Mouse (Mus musculus) spleen, postnatal 36 days (tissue): ENCODE data around the gene Tbc1d14.
A peak's percentile ranks its signal among the peaks of the same experiment; 100 is the strongest.

Source experiments
- DNase-seq, 2 experiments: peaks; one replicate each; pipeline ENCODE4 v3.0.0; 2022; ENCODE audit warnings: low spot score in 2 of 2, mixed read lengths in 1 of 2

Tbc1d14 gene

DNA sequence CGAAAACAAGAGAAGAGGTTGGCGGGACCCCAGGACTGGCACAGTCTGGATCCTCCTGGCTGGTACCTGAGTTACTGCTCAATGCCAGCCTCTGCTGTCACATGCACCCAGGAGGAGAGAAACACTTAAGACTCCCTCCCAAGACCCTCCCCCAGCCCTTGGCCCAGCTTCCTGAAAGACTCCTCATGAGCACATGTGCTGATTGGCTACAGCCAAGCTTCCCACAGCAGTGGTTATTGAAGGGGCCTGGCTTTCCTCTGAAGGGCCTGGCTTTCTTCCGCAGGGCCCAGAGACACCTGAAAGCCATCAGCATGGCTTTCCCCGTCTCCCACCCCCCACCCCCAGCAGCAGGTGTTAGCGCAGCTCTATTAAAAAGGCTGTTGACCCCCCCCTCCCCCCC, at the start of gene Tbc1d14:
Gene Tbc1d14 (minus strand): TSS at position 101 of the 400 bp plus-strand sequence.
- DNase-seq: no peak

DNA sequence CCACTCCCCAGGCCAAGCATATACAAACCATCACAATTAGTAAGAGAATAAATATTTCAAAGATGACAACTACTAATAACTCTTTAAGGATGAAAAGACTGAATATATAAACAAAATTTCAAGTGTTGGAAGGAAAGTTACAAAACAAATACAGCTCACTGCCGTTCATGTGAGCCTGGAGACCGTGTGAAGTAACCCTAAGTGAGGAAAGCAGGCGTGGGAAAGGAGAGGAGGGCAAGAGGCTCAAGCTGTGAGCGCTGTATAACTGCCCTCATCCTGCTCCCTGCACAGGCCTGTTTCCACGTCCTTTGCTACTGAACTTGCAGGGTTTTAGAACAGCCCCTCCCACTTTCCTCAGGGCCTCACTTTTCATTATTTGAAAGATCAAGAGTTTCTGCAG, 32.5 kb upstream of the Tbc1d14 start:
- no peak for DNase-seq

DNA sequence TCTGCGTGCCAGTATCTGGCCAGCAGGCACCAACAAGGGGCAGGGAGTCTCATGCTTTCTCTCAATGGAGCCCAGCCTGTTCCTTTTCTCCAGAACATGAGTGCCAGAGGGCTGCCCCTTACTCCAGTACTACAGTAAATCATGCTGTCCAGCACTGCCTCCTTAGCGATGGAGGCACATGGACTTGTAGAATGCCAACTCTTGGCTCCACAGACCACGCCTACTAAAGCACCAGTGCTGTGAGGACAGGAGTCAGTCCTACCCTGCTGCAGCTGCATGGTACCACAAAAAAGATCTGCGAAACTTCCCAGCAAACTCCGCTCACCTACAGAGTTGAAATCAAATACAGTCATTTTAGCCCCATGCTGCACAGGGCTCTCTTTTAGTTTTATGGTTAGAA, 30.6 kb upstream of the Tbc1d14 start:
- DNase-seq: peak in 1 of 2 experiments; percentile 54

DNA sequence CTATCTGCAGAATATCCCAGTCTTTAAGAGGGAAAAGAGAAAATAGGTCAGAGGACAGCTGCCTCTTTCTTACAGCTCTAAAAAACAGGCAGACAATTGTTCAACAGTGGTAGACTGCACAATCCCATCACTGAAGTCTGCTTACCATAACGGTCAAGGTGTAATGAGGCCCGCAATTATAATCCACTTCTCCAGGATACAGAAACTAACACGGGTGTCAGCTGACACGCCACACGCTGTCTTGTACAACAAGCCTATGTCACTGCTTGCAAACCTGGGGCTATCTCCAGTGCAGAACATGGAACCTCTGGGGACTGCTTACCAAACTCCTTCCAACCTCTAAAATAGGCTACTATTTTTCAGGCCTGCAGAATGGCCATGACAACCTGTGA, 28.0 kb upstream of the Tbc1d14 start:
- DNase-seq: peak in 1 of 2 experiments; percentile 11

DNA sequence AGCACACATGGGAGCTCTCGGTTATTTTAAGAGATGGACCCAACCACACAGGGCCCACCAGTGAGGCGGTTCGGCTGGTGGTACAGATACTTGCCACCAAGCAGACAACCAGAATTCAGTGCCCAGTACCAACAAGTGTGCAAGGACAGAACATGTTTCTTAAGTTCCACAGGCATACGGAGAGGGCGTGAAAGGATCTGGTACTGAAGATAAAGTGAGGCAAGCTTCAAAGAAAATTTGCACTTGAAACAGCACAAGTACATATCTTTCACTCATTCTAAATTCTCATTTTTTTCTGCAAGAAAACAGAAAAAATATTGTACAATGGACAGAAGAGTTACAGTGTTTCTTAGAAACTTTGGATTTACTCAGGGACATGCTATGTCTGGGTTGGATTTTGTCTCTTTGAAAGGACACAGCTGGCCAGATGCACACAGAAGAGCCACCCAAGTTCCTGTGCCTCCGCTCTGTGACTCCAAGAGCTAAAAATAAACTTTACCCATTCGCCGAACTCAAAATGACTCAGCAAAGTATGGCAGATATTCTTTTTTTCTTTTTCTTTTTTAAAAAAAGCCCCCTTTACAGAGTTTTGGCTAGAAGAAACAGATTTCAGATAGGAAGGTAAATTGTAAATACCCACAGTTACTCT, 27.5 kb upstream of the Tbc1d14 start:
- DNase-seq: peak in 1 of 2 experiments; percentile 57

DNA sequence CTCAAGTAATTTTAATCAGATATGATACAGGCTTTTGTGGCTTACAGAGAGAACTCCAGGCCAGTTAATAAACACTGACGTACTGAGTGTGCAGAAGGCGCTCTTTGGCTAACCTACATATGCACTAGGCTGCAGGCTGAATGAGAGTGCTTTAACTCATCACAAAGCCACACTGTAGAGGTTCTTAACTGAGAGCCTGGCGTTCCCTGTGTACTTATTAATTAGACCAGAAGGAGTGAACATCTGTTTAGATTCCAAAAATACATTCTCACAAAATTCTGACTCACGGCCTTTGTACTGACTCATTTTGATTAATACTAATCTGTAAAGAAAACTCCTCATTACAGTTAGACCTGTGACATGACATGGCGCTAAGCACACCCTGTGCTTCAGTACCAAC, 25.8 kb upstream of the Tbc1d14 start:
- no peak for DNase-seq

DNA sequence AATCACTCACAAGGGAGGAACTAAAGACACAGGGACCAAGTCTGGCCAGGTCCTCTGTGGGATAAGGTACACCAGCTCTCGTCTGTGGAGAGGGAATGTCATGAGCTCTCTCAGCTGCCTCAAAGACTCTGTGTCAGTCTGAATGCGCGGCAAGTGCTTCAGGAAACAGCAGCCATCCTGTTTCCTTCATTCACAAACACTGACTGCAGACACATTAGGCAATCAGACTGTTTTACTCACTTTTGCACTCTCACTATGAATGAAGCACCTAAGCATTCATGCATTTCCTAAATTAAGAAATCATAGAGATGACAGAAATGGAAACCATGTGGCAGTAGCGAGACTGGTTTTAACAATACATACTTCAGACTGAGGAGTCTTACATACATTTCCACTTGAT, 25.3 kb upstream of the Tbc1d14 start:
- DNase-seq: no peak

DNA sequence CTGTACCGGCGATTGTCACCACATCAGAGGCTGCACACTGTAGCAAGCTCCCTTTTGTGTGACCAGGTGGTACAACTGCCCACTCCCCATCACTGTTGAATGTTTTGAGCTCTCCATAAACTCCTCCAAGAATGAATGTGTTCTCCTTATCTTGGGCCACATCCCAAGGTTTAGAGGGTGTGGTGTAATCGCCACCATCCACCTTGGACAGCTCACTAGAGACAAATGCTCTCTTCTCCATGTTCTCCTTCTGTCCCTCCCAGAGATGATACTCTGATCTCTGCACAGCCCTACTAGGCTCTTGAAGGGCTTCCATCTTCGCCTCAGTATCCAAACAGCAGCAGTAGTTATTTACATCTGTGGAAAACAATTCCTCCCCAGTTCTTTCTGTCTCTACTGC, 21.0 kb upstream of the Tbc1d14 start:
- peak in 1 of 2 experiments; percentile 26 for DNase-seq

DNA sequence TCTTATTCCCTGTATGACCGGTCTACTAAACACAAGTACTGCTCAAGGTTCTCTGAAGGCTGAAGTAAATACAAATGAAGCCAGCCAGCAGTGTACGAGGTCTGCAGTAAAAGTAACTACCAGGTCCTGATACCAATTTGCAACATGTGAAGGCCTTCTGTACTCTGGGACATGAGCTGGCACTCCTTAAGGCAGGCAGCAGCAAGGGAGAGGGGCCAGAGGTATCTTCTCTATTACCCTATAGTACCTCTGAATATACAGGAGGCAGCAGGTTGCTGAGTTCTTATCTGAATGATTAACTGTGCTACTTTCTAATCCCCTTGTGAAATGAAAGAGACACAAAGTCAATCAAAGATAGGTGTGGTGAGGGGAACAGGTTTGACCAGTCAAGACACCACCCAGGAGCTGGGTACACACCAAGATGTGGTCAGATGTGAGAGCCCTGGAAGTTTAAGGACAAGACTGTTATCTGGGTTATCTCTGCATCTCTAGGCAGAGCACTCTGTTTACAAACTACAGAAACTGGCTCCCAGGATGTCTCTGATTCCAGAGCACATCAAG, 15.9 kb upstream of the Tbc1d14 start:
- DNase-seq: no peak

DNA sequence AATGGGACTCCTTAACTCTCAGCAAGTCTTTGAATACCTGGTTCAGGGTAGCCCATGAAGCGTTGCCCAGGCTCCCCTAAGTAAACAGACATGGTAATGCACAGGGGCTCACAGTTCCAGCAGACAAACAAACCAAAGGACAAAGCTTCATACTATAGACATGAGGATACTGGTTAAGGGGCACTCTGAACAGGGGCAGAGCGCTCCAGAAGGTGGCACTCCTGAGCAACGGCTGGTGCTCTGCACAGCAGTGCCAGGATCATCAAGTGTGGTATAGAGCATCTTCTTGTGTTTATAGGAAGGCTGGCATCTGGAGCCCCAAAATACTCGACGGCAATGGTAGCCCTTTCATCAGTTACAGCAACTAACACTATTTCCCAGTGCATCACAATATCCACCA, 10.0 kb upstream of the Tbc1d14 start:
- peak; percentile 32 to 40 for DNase-seq

DNA sequence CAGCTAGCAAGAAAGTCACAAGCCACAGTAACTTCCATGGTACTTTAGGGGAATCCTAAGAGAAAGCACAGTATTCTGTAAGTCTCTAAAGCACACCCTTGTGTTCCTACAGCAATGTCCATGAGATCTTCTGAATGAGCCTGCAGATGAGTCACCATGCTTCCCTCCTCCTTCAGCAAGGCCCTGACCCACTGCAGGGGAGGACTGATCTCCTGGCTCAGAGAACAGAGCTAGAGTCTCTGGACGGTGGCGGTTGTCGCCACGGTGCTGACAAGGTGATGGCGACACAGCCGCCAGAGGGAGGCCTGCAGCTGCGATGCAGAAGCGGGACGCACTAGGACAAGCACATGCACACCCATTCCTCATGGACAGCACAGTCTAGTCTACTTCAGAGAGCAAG, 9.0 kb upstream of the Tbc1d14 start:
- no peak for DNase-seq

DNA sequence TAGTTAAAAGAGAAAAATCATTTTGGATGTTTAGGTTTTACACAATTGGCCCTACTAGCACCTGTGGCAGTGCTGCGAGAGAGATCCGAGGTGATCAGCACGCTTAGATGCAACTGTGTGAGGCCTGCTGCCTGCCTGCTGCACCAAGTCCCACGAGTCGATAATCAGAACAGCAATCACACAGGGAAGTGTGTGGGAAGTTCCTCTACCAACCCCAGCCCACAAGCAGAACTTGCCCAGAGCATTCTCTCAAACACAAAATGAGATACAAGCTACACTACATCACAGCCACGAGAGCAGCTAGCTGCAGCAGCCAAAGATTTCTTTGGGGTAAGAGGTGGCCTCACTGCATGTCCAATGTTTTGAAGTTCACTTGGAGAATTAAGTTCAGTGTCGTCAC, 8.4 kb upstream of the Tbc1d14 start:
- DNase-seq: no peak

DNA sequence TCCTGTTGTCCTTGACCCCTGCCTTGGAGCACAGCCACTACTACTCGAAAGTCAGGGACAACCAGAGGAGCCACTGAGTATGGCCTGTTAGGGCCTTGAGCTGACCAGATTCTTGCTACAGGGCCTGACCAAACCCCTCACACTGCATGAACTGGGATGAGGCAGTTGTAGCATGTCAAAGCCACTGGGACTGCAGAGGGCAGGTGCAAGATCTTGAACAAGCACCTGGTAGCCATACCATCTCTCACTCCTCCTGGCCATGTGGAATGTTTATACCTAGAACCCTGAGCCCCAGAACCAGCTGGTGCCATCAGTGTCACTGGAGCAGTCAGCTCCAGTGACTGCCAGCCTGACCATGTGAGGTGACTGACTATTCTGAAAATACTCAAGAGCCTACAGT, 5.8 kb upstream of the Tbc1d14 start:
- DNase-seq: no peak

DNA sequence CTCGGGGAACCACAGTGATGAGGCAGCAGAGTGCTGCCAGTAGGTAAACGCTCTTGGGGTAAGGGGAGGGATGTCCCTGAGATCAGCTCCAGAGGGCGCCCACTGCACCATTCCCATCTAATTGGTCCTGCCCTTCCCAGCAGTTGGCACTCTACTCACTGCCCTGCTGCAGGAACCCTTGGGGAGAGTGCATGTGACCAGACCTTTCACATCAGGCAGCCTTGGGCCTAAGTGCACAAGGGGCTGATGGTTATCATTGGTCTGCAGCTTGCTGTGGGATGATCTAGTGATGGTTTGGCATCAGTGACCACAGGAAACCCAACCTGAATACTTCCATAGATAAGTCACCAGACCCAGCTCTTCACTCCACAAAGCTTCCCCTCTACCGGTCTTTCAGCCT, 4.6 kb upstream of the Tbc1d14 start:
- DNase-seq: no peak

DNA sequence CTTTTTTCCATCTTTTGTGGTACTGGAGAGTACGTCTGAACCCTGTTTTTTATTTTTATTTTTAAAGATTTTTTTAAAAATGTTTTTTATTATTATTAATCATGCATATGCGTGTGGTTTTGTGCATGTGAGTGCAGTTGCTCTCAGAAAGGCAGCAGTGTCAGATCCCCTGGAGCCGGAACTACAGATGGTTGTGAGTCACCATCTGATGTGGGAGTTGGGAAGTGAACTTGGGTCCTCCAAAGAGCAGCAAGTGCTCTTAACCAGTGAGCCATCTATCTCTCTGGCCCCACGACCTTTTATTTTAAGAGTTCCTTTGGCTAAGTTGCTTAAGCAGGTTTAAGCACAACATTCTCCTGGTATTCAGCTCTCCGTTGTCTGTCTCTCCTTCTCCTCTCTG, 3.1 kb upstream of the Tbc1d14 start:
- no peak for DNase-seq

DNA sequence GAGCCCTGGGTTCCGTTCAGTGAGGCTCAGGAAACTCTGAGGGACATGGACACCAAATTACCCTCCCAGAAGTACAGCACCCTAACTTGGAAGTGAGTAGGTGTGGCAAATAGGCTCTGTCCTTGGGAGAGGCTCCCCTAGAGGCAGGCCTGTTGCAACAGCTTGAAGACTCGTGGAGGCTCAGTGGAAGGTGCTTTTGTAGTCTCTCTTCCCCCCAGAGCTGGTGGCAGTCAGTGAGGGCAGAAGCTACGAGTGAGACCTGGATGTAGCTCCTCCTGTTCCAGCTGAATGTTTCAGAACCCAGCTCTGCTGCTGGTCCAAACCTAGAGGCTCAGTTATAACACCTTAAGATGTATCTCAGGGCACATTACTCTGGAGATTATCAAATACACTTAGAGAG, 2.0 kb upstream of the Tbc1d14 start:
- DNase-seq: no peak

DNA sequence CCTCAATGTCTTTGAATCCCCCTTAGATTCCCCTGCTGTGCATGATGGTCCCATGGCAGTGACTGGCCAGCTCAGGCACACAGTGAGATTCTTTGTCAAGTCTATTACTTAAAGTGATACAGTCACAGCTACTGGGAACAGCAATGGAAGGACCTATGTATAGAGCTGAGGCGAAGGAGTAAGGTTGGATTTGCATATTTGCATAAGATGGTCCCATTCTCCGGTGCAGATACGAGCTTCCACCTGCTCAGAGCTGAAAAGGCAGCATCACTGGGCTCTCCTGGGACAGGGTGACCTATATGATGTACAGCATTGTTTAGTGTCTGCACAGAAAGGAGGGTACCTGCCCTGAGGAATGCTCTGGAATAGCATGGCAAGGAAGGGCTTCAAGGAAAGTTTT, 1.3 kb upstream of the Tbc1d14 start:
- DNase-seq: no peak

DNA sequence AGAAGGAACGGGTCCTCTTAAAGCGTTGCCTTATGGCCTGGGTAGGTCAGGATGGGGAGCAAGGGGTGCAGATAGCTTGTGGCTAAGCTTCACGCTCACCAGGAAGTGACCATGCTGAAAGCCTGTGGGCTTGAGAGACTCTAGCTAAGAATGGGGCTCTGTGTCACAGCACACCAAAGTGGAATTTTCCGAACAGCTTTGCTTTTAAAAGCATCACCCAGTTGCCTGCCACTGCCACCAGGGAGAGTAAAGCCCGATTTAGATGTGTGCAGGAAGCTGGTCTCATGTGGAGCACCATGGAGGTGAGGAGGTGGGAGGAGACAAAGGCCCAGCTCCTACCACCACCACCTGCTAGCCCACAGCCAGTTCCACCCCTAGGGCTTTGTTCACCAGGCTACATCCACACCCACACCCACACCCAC, 2.6 kb downstream of the Tbc1d14 start:
- DNase-seq: no peak

DNA sequence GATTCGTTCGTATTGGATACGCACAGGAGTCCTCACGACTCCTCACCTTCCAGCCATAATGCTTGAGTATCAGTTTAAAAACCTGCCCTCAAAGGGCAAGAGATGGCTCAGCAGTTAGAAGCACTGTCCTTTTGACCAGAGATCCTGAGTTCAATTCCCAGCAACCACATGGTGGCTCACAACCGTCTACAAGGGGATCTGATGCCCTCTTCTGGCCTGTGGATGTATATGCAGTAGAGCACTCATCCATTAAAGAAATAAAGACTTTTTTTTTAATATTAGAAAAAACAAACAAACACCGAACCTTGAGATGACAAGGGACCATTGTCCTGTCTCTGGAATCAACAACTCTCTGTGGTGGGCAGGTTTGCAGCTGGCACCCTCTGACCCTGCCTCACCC, 8.8 kb downstream of the Tbc1d14 start:
- DNase-seq: no peak

DNA sequence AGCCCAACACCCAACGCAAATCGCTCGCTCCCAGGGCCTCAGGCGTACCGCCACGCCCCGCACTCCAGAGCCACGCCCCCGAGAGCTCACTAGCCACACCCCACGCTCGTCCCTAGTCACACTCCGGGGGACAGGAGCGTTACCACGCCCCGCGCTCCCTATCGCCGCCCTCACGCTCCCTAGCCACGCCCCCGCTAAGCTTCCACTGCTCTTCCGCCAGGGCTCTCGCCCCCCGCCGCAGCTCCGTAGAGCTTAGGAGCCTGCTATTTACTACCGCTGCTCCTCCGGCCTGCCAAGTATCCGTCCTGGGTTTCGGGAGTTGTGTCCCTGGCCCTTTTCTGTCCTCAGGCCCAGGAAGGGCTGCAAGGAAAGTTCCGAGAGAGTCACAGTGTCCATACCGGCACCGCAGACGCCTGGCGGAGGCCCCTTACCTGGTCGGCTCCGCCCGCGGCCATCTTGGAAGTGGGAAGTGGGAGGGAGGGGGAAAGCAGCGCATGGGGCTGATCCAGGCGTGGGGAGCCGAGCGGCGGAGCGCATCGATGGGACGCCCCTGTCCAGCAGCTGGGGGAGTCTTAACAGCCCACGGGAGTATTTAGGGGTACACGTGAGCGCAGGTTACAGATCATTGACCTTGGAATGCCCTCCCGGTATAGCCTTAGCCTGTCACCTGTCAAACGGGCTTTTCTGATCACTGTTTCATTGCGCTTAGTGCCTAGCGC, 11.0 kb downstream of the Tbc1d14 start:
- DNase-seq: peak; percentile 100

DNA sequence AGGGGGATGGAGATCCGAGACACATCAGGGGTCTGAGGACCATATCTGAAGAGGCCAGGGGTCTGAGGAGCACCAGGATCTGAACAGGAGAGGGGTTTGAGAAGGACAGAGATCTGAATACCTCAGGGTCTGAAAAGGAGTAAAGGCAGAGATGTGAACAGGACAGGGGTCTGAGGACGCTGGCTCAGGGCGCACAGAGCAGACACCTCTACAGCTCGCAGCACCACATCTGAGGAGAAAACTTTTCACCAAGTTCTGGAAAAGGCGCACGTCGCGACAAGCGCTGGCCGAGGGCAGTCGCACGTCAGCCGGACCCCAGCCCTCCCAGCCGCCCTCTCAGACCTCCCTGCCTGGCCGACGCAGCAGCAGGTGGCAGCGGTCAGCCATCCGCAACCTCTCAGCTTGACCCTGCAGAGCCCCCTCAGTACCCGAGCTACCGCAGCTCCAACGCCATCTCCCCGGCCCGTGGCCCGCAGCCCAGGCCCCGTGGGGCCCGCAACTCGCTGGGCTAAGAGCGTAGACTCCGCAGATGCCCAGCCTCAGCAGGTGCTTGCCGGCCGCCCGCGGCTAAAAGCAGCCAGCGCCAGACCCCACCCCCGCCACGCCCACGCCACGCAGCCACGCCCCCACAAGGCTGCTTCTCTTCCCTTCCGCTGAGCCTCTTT, 11.7 kb downstream of the Tbc1d14 start:
- DNase-seq: no peak

DNA sequence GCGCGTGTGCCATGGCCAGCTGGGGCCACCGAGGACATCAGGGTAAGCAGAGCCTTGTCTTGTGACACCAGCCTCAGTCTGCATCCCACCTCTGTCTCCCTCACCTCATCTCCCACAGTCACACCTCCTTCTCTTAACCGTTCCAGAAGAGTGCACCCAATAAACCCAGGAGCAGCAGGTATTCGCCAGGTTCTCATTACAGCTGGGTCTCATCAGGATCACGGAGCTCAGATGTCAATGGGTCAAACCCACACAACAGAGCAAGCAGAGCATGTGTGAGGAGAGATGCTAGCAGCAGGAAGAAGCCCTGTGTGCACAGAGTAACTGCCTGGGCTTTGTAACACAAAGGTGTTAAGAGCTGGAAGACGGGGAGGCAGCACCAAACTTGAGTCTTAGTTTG, 13.1 kb downstream of the Tbc1d14 start:
- no peak for DNase-seq

DNA sequence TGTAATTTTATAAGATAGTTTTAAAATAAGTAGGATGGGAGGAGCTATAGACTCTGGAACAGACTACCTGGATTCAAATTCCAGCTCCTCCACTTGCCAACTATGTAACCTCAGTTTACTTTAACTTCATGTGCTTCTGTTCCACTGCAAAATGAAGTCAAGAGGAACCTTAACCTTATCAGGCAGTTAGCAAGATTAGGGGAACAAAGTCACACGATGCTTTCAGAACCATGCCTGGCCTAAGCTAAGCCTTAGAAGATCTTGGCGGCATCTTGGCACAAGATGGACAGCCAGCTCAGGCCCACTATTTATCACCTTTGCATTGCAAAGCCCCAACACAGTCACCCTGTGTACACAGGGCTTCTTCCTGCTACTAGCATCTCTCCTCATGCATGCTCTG, 14.1 kb downstream of the Tbc1d14 start:
- DNase-seq: no peak
